Mouse (Mus musculus) stomach, embryonic 14.5 days (tissue): ENCODE measurements around the gene Olfr982. TPM values are rescaled to one million over a fixed set of nuclear protein-coding genes. Genes with fewer than 3 reads are reported as not detected.

Experiments
- polyA plus RNA-seq: library from polyadenylated mRNA; unstranded; fragments of >200 nt; fragmentation: Nextera tagmentation; extraction: Ambion mirVana; gene quantifications from 2 replicates; pipeline ENCODE4 v1.2.1, GENCODE M21; 2014

The Olfr982 gene
- polyA plus RNA-seq, 1 experiment from 2014 or later: not detected

Other genes starting within 250 kb of the Olfr982 start
- gene Olfr971, start 237.0 kb upstream of the Olfr982 start, polyA plus RNA-seq: not detected in 2 replicates
- not detected in 2 replicates for gene Olfr972, start 207.4 kb upstream of the Olfr982 start, polyA plus RNA-seq
- not detected in 2 replicates for gene Olfr229, start 166.5 kb upstream of the Olfr982 start, polyA plus RNA-seq
- gene Olfr974, start 136.3 kb upstream of the Olfr982 start, polyA plus RNA-seq: not detected in 2 replicates
- gene Olfr975, start 121.8 kb upstream of the Olfr982 start, polyA plus RNA-seq: 0.09 TPM in 1 of 2 replicates, not detected in the other
- gene Olfr976, start 112.7 kb upstream of the Olfr982 start, polyA plus RNA-seq: not detected in 2 replicates
- gene Olfr978, start 81.7 kb upstream of the Olfr982 start, polyA plus RNA-seq: not detected in 2 replicates
- gene Olfr979, start 70.4 kb upstream of the Olfr982 start, polyA plus RNA-seq: not detected in 2 replicates
- not detected in 2 replicates for gene Olfr980, start 64.2 kb upstream of the Olfr982 start, polyA plus RNA-seq
- not detected in 2 replicates for gene Olfr981, start 52.4 kb upstream of the Olfr982 start, polyA plus RNA-seq
- not detected in 2 replicates for gene Olfr983, start 19.8 kb downstream of the Olfr982 start, polyA plus RNA-seq
- not detected in 2 replicates for gene Olfr984, start 40.4 kb downstream of the Olfr982 start, polyA plus RNA-seq
- gene Olfr985, start 56.4 kb downstream of the Olfr982 start, polyA plus RNA-seq: not detected in 2 replicates
- gene Tmem225, start 74.3 kb downstream of the Olfr982 start, polyA plus RNA-seq: not detected in 2 replicates
- gene Olfr986, start 107.1 kb downstream of the Olfr982 start, polyA plus RNA-seq: not detected in 2 replicates
- gene Zfp202, start 118.5 kb downstream of the Olfr982 start, polyA plus RNA-seq: 6.2 and 6.6 TPM in 2 replicates
- gene Scn3b, start 195.4 kb downstream of the Olfr982 start, polyA plus RNA-seq: 7.9 and 8.0 TPM in 2 replicates